Mouse (Mus musculus) MEL (cell line): ENCODE results near the gene Zfp354b. TPM values are rescaled to one million over a fixed set of nuclear protein-coding genes. Genes with fewer than 3 reads are reported as not detected.

Experiments used
- DNase-seq: peaks from one replicate; pipeline ENCODE4 v3.0.0; 2011; ENCODE audit warnings: low read depth, low spot score
- H3K27ac ChIP-seq: 2 replicates; pipeline ENCODE4 v1.5.1; 2012; ENCODE audit warnings: low read depth, mild to moderate bottlenecking, control low read depth, low read length, moderate library complexity; ENCODE audit not compliant: control insufficient read depth
- H3K27me3 ChIP-seq, 2 experiments: fragments of 150-350 bp in 1 of 2; sonication (generic) in 1 of 2; 2 replicates each; pipeline ENCODE4 v1.6.1; 2012; ENCODE audit warnings: low read length in 2 of 2, mild to moderate bottlenecking in 2 of 2, improper control_type of control experiment in 1 of 2, moderate library complexity in 1 of 2; ENCODE audit not compliant: insufficient read depth in 2 of 2, control insufficient read depth in 1 of 2
- H3K36me3 ChIP-seq, 2 experiments: 2 replicates each; pipeline ENCODE4 v1.6.1; 2012 to 2014; ENCODE audit warnings: low read length in 2 of 2, improper control_type of control experiment in 1 of 2, inconsistent platforms in 1 of 2, mild to moderate bottlenecking in 1 of 2; ENCODE audit not compliant: insufficient read depth in 2 of 2, control insufficient read depth in 1 of 2
- H3K4me1 ChIP-seq, 2 experiments: fragments of 150-350 bp in 1 of 2; sonication (generic) in 1 of 2; 2 replicates each; pipeline ENCODE4 v1.6.1; 2012; ENCODE audit warnings: low read length in 2 of 2, improper control_type of control experiment in 1 of 2, mild to moderate bottlenecking in 1 of 2; ENCODE audit not compliant: insufficient read depth in 2 of 2, control insufficient read depth in 1 of 2
- H3K4me3 ChIP-seq, 2 experiments: fragments of 150-350 bp in 1 of 2; sonication (generic) in 1 of 2; 2 replicates each; pipeline ENCODE4 v1.5.1; 2012; ENCODE audit warnings: low read depth in 2 of 2, low read length in 2 of 2, mild to moderate bottlenecking in 2 of 2, moderate library complexity in 2 of 2, control low read depth in 1 of 2, improper control_type of control experiment in 1 of 2; ENCODE audit not compliant: control insufficient read depth in 1 of 2, insufficient read depth in 1 of 2
- H3K79me2 ChIP-seq: 2 replicates; pipeline ENCODE4 v1.6.1; 2012; ENCODE audit warnings: mild to moderate bottlenecking, low read length, moderate library complexity; ENCODE audit not compliant: control insufficient read depth, poor library complexity, insufficient read depth
- H3K9ac ChIP-seq: 2 replicates; pipeline ENCODE4 v1.6.1; 2012; ENCODE audit warnings: low read depth, mild to moderate bottlenecking, control low read depth, low read length, moderate library complexity; ENCODE audit not compliant: control insufficient read depth, poor library complexity, severe bottlenecking
- H3K9me3 ChIP-seq: fragments of 150-350 bp; sonication (generic); replicated peaks from 2 replicates; pipeline ENCODE4 v1.6.1; 2012; ENCODE audit warnings: mild to moderate bottlenecking, low read length, improper control_type of control experiment, moderate library complexity; ENCODE audit not compliant: insufficient read depth
- BHLHE40 ChIP-seq: IDR thresholded peaks from 2 replicates; pipeline ENCODE4 v1.6.1; 2012; ENCODE audit warnings: low read depth, mild to moderate bottlenecking, inconsistent platforms, low read length, improper control_type of control experiment, borderline replicate concordance
- CHD2 ChIP-seq: IDR thresholded peaks from 2 replicates; pipeline ENCODE4 v1.6.1; 2011; ENCODE audit warnings: low read length, improper control_type of control experiment
- E2F4 ChIP-seq: IDR thresholded peaks from 2 replicates; pipeline ENCODE4 v1.6.1; 2011; ENCODE audit warnings: low read depth, low read length, improper control_type of control experiment, borderline replicate concordance
- ELF1 ChIP-seq: IDR thresholded peaks from 2 replicates; pipeline ENCODE4 v1.6.1; 2014; ENCODE audit warnings: low read depth, mild to moderate bottlenecking, inconsistent platforms, low read length, improper control_type of control experiment, moderate library complexity
- EP300 ChIP-seq, 2 experiments: IDR thresholded peaks; 2 replicates each; pipeline ENCODE4 v1.6.1; 2011; ENCODE audit warnings: improper control_type of control experiment in 2 of 2, low read length in 2 of 2, low read depth in 1 of 2, mild to moderate bottlenecking in 1 of 2
- ETS1 ChIP-seq: IDR thresholded peaks from 2 replicates; pipeline ENCODE4 v1.6.1; 2012; ENCODE audit warnings: low read depth, mild to moderate bottlenecking, inconsistent platforms, low read length, improper control_type of control experiment, moderate library complexity
- GABPA ChIP-seq: IDR thresholded peaks from 2 replicates; pipeline ENCODE4 v1.6.1; 2012; ENCODE audit warnings: low read depth, mild to moderate bottlenecking, inconsistent platforms, low read length, improper control_type of control experiment, moderate library complexity
- GATA1 ChIP-seq: IDR thresholded peaks from 2 replicates; pipeline ENCODE4 v1.6.1; 2011; ENCODE audit warnings: low read depth, low read length, improper control_type of control experiment
- HCFC1 ChIP-seq: IDR thresholded peaks from 2 replicates; pipeline ENCODE4 v1.6.1; 2012; ENCODE audit warnings: low read depth, mild to moderate bottlenecking, inconsistent platforms, low read length, improper control_type of control experiment, moderate library complexity
- JUND ChIP-seq: IDR thresholded peaks from 2 replicates; pipeline ENCODE4 v1.6.1; 2011; ENCODE audit warnings: low read depth, mild to moderate bottlenecking, improper control_type of control experiment, low read length
- KAT2A ChIP-seq: conservative IDR thresholded peaks from 2 replicates; pipeline ENCODE4 v1.6.1; 2012; ENCODE audit warnings: low read depth, low read length, improper control_type of control experiment, inconsistent platforms
- MAFK ChIP-seq: IDR thresholded peaks from 2 replicates; pipeline ENCODE4 v1.6.1; 2011; ENCODE audit warnings: low read depth, mild to moderate bottlenecking, low read length, improper control_type of control experiment, borderline replicate concordance
- MAX ChIP-seq: IDR thresholded peaks from 2 replicates; pipeline ENCODE4 v1.6.1; 2011; ENCODE audit warnings: low read length, improper control_type of control experiment
- MAZ ChIP-seq: IDR thresholded peaks from 2 replicates; pipeline ENCODE4 v1.6.1; 2012; ENCODE audit warnings: low read depth, mild to moderate bottlenecking, inconsistent platforms, low read length, improper control_type of control experiment
- MYB ChIP-seq: IDR thresholded peaks from 2 replicates; pipeline ENCODE4 v1.6.1; 2011; ENCODE audit warnings: mild to moderate bottlenecking, low read depth, low read length, improper control_type of control experiment
- MYC ChIP-seq: IDR thresholded peaks from 2 replicates; pipeline ENCODE4 v1.6.1; 2011; ENCODE audit warnings: low read depth, mild to moderate bottlenecking, low read length, improper control_type of control experiment, moderate library complexity
- NELFE ChIP-seq: IDR thresholded peaks from 2 replicates; pipeline ENCODE4 v1.6.1; 2011; ENCODE audit warnings: low read depth, low read length, improper control_type of control experiment
- NRF1 ChIP-seq: IDR thresholded peaks from 2 replicates; pipeline ENCODE4 v1.6.1; 2014; ENCODE audit warnings: low read depth, mild to moderate bottlenecking, inconsistent platforms, low read length, improper control_type of control experiment, moderate library complexity; ENCODE audit not compliant: poor library complexity, insufficient read depth, severe bottlenecking
- POLR2AphosphoS2 ChIP-seq: IDR thresholded peaks from 2 replicates; pipeline ENCODE4 v1.6.1; 2011; ENCODE audit warnings: low read length, improper control_type of control experiment
- POLR2AphosphoS5 ChIP-seq: IDR thresholded peaks from 2 replicates; pipeline ENCODE4 v1.6.1; 2012; ENCODE audit warnings: low read depth, borderline replicate concordance, mild to moderate bottlenecking, inconsistent platforms, low read length, moderate library complexity, mixed read lengths
- RCOR1 ChIP-seq: IDR thresholded peaks from 2 replicates; pipeline ENCODE4 v1.6.1; 2012; ENCODE audit warnings: low read depth, mild to moderate bottlenecking, inconsistent platforms, low read length, improper control_type of control experiment
- SIN3A ChIP-seq: IDR thresholded peaks from 2 replicates; pipeline ENCODE4 v1.6.1; 2012; ENCODE audit warnings: low read length, improper control_type of control experiment, inconsistent platforms
- SMC3 ChIP-seq: IDR thresholded peaks from 2 replicates; pipeline ENCODE4 v1.6.1; 2011; ENCODE audit warnings: low read depth, low read length, improper control_type of control experiment
- TAL1 ChIP-seq: IDR thresholded peaks from 2 replicates; pipeline ENCODE4 v1.6.1; 2012; ENCODE audit warnings: mild to moderate bottlenecking, inconsistent platforms, low read length, moderate library complexity, mixed read lengths
- TCF12 ChIP-seq: IDR thresholded peaks from 2 replicates; pipeline ENCODE4 v1.6.1; 2014; ENCODE audit warnings: low read depth, mild to moderate bottlenecking, inconsistent platforms, low read length, improper control_type of control experiment, moderate library complexity
- USF1 ChIP-seq: IDR thresholded peaks from 2 replicates; pipeline ENCODE4 v1.6.1; 2014; ENCODE audit warnings: low read depth, mild to moderate bottlenecking, inconsistent platforms, low read length, improper control_type of control experiment, moderate library complexity
- USF2 ChIP-seq, 2 experiments: IDR thresholded peaks; 2 replicates each; pipeline ENCODE4 v1.6.1; 2011 to 2012; ENCODE audit warnings: improper control_type of control experiment in 2 of 2, low read length in 2 of 2, borderline replicate concordance in 1 of 2, inconsistent platforms in 1 of 2, low read depth in 1 of 2, mild to moderate bottlenecking in 1 of 2; ENCODE audit not compliant: insufficient read depth in 1 of 2
- ZKSCAN1 ChIP-seq: IDR thresholded peaks from 2 replicates; pipeline ENCODE4 v1.6.1; 2012; ENCODE audit warnings: low read depth, mild to moderate bottlenecking, inconsistent platforms, low read length, improper control_type of control experiment, moderate library complexity
- ZNF384 ChIP-seq: IDR thresholded peaks from 2 replicates; pipeline ENCODE4 v1.6.1; 2012; ENCODE audit warnings: low read depth, mild to moderate bottlenecking, inconsistent platforms, low read length, improper control_type of control experiment
- polyA plus RNA-seq, 2 experiments: library from polyadenylated mRNA; stranded (reverse) in 1 of 2; unstranded in 1 of 2; fragments of >175 nt in 1 of 2; fragments of >200 nt in 1 of 2; gene quantifications; 2 replicates each; pipeline versions ENCODE4 v1.2.1 to v1.2.4; 2012; ENCODE audit warnings: low replicate concordance in 2 of 2, low read depth in 1 of 2; ENCODE audit not compliant: insufficient read length in 2 of 2, insufficient read depth in 1 of 2, missing spikeins in 1 of 2
- total RNA-seq: library from RNA; depleted of rRNA; stranded (reverse); fragments of 300-350 nt; gene quantifications from 2 replicates; pipeline ENCODE4 v1.2.3, GENCODE M21; 2012

The Zfp354b gene
- total and polyA plus RNA-seq, 3 experiments, result not detected

DNA sequence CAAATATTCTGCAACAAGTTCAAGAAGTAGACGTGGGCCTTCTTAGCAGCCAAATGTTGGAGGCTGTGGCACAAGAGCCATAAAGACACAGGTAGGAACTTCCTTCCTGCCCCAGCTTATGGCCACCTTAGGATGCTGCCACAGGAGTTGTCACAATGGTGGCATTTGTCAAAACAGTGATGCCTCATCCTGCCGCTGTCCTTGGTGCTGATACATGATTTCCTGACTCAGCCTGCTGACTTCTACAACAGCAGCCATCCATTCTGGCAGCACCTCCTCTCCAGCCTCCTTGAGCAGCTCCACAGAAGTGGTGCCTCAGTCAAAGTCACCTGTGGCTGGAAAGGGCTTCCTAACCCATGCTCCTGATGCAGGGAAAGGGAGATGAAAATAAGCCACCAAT lies 39.0 kb downstream of the Zfp354b start:
- peak; percentile 50 for DNase-seq
- Histone ChIP-seq H3K79me2 (no peaks in the 10 kb centered on the region), H3K27ac (no peak overlapping the region), H3K4me3 (no peak overlapping the region), H3K4me1 (no peaks in the 10 kb centered on the region), H3K27me3 (no peaks in the 10 kb centered on the region), H3K9me3 (no peaks in the 10 kb centered on the region), H3K36me3 (no peaks in the 10 kb centered on the region), H3K9ac (no peak overlapping the region)
- TF ChIP-seq TAL1 (no peak), CHD2 (no peak), MAZ (no peak), EP300 (IDR thresholded peaks at IDR 0.05; ENCODE audit: low read depth in 1 of 2, low read length in 2 of 2) (no peak), MAX (no peak), NRF1 (no peak), POLR2AphosphoS5 (no peak), MYB (no peak), E2F4 (no peak), SMC3 (no peak), POLR2AphosphoS2 (no peak), USF1 (no peak), HCFC1 (no peak), KAT2A (no peak), NELFE (no peak), ZNF384 (no peak), ETS1 (no peak)

DNA sequence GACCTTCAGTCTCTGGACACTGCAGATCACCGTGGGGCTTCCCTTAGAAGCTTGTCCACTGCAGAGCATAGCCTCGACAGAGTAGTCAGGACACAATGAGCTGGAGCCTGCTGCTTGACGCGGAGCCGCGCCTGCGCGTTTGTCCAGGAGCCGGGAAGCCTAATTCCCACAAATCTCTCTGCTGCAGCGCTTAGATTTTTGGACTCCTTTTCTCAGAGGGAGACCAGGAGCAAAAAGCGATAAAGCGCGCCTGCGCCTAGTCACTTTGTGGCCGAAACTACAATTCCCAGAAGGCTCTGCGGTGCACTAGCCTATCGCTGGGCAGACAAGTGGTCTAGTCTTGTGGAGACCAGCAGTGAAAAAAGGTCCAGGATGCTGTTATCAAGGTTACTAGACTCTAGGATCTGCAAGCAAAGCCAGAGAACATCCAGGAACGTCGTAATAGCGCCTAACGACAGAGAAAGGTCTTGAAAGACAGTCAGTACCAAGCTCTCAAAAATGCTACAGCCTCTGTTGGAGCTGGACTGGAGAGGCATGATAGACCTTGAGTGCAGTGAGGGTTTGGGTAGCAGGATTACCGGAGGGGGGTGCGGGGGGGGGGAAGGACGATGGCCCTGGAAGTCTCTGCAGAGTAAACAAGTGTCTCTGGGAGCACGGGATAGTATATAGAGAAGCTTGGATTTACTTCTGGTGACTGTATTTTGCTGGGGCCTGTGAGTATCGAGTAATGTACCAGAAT lies 43.9 kb downstream of the Zfp354b start, which contains the start of gene Zfp454:
Gene Zfp454, minus strand, starts transcription at position 262 of the 739 bp plus-strand sequence.
- DNase-seq, result no peak
- Histone ChIP-seq H3K79me2 (no peaks in the 10 kb centered on the region), H3K4me1 (no peaks in the 10 kb centered on the region), H3K9me3 (no peaks in the 10 kb centered on the region), H3K36me3 (no peaks in the 10 kb centered on the region), H3K27me3 (no peaks in the 10 kb centered on the region), H3K4me3 (no peak within 1 kb of the TSS), H3K9ac (no peak within 1 kb of the TSS), H3K27ac (no peak within 1 kb of the TSS)
- TF ChIP-seq MAFK, result no peak
- TF ChIP-seq RCOR1, result no peak
- no peak for TF ChIP-seq TAL1
- TF ChIP-seq USF1, result no peak
- TF ChIP-seq POLR2AphosphoS2, result no peak
- no peak for TF ChIP-seq SMC3
- TF ChIP-seq GABPA, result no peak
- TF ChIP-seq TCF12, result no peak
- TF ChIP-seq GATA1, result no peak
- TF ChIP-seq ZKSCAN1, result no peak
- TF ChIP-seq JUND, result no peak
- no peak for TF ChIP-seq MYC
- no peak for TF ChIP-seq ETS1
- TF ChIP-seq SIN3A, result no peak
- no peak for TF ChIP-seq ELF1
- TF ChIP-seq EP300 (IDR thresholded peaks at IDR 0.05; ENCODE audit: low read depth in 1 of 2, low read length in 2 of 2), result no peak
- no peak for TF ChIP-seq NELFE
- no peak for TF ChIP-seq USF2 (IDR thresholded peaks at IDR 0.05; ENCODE audit: borderline replicate concordance in 1 of 2, insufficient read depth in 1 of 2, low read depth in 1 of 2, low read length in 2 of 2)
- TF ChIP-seq BHLHE40, result no peak
